Mouse (Mus musculus) bone marrow macrophage, adult 2 months (primary cell): ENCODE measurements at regions not wholly inside any gene's neighbourhood (a gene's known extent, or its start where the extent isn't known, plus 50 kb on each side); places are given as distances from the start of the nearest gene placed in this dataset.

Experiments
- H3K27ac ChIP-seq: 2 replicates; pipeline ENCODE4 v1.5.1; 2012; ENCODE audit warnings: low read depth, low read length; ENCODE audit not compliant: insufficient read depth
- H3K4me1 ChIP-seq: 2 replicates; pipeline ENCODE4 v1.6.1; 2012; ENCODE audit warnings: low read length; ENCODE audit not compliant: control insufficient read depth, insufficient read depth
- H3K4me3 ChIP-seq: 2 replicates; pipeline ENCODE4 v1.5.1; 2012; ENCODE audit warnings: mild to moderate bottlenecking, low read length, moderate library complexity; ENCODE audit not compliant: insufficient read depth
- CTCF ChIP-seq: IDR thresholded peaks from 2 replicates; pipeline ENCODE4 v1.5.1; 2012; ENCODE audit warnings: low read depth, mild to moderate bottlenecking, low read length, moderate library complexity
- POLR2A ChIP-seq: IDR thresholded peaks from 2 replicates; pipeline ENCODE4 v1.6.1; 2012; ENCODE audit warnings: mild to moderate bottlenecking, low read depth, low read length, borderline replicate concordance

- peaks cover 11% of the 10 kb centered on the region for H3K4me1 ChIP-seq
- 0 out of 2 replicates have a peak overlapping the region, but pooled peaks have one; percentile 3 for H3K27ac ChIP-seq
- no peak overlapping the region for H3K4me3 ChIP-seq
- TF ChIP-seq POLR2A (no peak), CTCF (no peak)
Measured at GRCm38 (mm10) chr8:128282802-128283201, 75.6 kb upstream of the Nrp1 start.

- no peak overlapping the region for H3K27ac ChIP-seq
- no peak overlapping the region for H3K4me3 ChIP-seq
- no peak for TF ChIP-seq CTCF
- H3K4me1 ChIP-seq: peaks cover 11% of the 10 kb centered on the region
Measured at GRCm38 (mm10) chr8:128283365-128283764, 75.0 kb upstream of the Nrp1 start.

- Histone ChIP-seq H3K27ac (no peak overlapping the region), H3K4me1 (peaks cover 14% of the 10 kb centered on the region), H3K4me3 (no peak overlapping the region)
- TF ChIP-seq POLR2A: no peak
- no peak for TF ChIP-seq CTCF
Measured at GRCm38 (mm10) chr8:128284816-128285215, 73.6 kb upstream of the Nrp1 start.

- TF ChIP-seq CTCF (no peak), POLR2A (no peak)
- Histone ChIP-seq H3K4me3 (no peak overlapping the region), H3K4me1 (peaks cover 3% of the 10 kb centered on the region), H3K27ac (no peak overlapping the region)
Measured at GRCm38 (mm10) chr8:128290076-128290475, 68.3 kb upstream of the Nrp1 start.

- Histone ChIP-seq H3K4me1 (peaks cover 3% of the 10 kb centered on the region), H3K4me3 (no peak overlapping the region), H3K27ac (no peak overlapping the region)
- no peak for TF ChIP-seq POLR2A
- TF ChIP-seq CTCF: no peak
Measured at GRCm38 (mm10) chr8:128292394-128292793, 66.0 kb upstream of the Nrp1 start.

GRCm38 (mm10) chr8:128296728-128297380 lies 61.5 kb upstream of the Nrp1 start:
- no peak overlapping the region for H3K4me3 ChIP-seq
- no peak overlapping the region for H3K27ac ChIP-seq
- peaks cover 3% of the 10 kb centered on the region for H3K4me1 ChIP-seq
- TF ChIP-seq POLR2A (no peak), CTCF (no peak)

GRCm38 (mm10) chr8:128302322-128302721 lies 56.1 kb upstream of the Nrp1 start:
- Histone ChIP-seq H3K27ac (no peak overlapping the region), H3K4me3 (no peak overlapping the region), H3K4me1 (peaks cover 15% of the 10 kb centered on the region)
- TF ChIP-seq POLR2A (no peak), CTCF (no peak)
